Mouse (Mus musculus) spleen, postnatal 14 days (tissue): Measurements from ENCODE around the gene 1700069L16Rik.

Experiments
- DNase-seq, 2 experiments: peaks; one replicate each; pipeline ENCODE4 v3.0.0; 2021 to 2022; ENCODE audit warnings: low spot score in 2 of 2

Gene 1700069L16Rik

GRCm38 (mm10) chr5:113724446-113724845, at the start of gene 1700069L16Rik:
Gene 1700069L16Rik, minus strand, starts transcription at chr5:113724772.
- peak; percentile 36 to 70 for DNase-seq

GRCm38 (mm10) chr5:113773664-113774063, 49.1 kb upstream of the 1700069L16Rik start:
- DNase-seq, result peak; percentile 88 to 93

GRCm38 (mm10) chr5:113772905-113773519, 48.4 kb upstream of the 1700069L16Rik start:
- DNase-seq, result no peak

- peak; percentile 92 to 97 for DNase-seq
Measured at GRCm38 (mm10) chr5:113772450-113772895, 47.9 kb upstream of the 1700069L16Rik start, which contains the start of the genes Sart3 and Iscu. Gene Sart3, minus strand, starts transcription at chr5:113772510. Gene Iscu, plus strand, starts transcription at chr5:113772748.

- peak; percentile 69 to 82 for DNase-seq
Measured at GRCm38 (mm10) chr5:113771213-113772162, 46.9 kb upstream of the 1700069L16Rik start.

DNA sequence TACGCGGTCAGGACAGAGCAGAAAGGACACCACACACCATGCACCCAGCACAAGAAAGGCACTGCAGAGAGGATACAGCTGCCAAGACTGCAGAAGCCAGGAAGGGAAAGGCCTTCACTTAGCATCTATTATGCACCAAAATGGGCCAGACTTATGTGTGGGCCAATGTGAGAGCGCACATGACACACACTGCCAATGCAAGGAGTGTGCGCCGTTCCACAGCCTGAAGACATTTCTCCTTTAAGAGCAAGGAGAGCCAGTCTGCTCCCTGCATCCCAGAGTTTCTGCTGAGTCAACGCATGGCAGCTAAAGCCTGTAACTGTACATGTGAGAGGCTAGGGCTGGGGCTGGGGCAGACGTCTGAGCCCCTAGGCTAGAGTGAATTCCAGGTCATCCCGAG, 44.2 kb upstream of the 1700069L16Rik start:
- DNase-seq, result no peak

DNA sequence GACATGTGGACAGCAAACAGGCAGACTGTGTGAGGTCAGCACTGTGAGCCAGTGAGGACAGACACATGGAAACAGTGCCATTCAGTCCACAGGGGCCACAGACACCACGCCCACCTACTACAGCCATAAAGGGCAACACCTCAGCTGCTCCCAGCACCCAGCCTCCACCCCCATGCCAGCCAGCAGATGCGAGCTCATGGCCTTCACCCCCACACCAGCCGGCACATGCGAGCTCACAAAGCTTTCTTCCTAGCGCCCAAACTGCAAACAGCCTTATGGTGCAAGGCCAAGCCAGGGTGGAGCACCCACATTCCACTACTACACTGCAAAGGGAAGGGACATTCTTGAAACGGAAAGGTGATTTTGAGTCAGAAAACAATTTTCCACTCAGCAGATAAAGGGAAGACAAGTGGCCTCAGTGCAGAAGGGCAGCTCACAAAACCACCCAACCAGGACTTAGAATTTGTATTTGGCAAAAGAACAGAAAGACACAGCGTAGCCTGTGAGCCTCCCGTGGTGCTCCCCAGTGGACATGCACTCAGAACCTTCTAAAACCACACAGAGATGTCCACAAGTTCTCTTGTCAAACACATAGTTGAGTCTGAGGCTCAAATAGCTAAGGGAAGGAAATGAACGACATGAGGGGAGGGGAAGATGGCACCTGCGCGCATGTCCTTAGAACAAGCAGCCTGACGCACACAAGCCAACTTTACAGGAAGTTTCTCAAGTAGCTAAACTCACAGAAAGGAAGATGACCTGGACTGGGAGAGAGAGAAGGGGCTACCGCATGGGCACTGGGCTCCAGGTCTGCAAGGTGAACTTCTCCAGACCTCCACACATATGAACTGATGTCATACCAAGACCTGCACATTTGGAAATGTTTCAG, 41.3 kb upstream of the 1700069L16Rik start:
- no peak for DNase-seq

- no peak for DNase-seq
Measured at GRCm38 (mm10) chr5:113764426-113764825, 39.9 kb upstream of the 1700069L16Rik start.

DNA sequence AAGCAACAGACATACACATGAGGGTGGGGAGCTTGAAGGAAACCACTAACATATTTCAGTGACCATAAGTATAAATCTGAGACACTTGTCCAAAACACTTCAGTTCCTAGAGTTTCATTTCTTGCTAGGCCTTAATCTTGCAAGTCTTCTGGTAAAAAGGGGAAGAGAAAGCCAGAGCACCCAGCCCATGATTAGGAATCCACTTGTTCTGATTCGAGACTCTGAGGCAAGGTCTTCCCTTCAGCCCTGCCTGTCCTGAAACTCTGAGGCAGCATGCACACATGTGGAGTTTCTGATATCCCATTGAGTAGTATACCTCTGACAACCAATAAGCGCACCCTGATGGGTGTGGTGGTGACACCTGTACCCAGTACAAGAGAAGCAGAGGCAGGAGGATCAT, 37.0 kb upstream of the 1700069L16Rik start:
- DNase-seq, result no peak

DNA sequence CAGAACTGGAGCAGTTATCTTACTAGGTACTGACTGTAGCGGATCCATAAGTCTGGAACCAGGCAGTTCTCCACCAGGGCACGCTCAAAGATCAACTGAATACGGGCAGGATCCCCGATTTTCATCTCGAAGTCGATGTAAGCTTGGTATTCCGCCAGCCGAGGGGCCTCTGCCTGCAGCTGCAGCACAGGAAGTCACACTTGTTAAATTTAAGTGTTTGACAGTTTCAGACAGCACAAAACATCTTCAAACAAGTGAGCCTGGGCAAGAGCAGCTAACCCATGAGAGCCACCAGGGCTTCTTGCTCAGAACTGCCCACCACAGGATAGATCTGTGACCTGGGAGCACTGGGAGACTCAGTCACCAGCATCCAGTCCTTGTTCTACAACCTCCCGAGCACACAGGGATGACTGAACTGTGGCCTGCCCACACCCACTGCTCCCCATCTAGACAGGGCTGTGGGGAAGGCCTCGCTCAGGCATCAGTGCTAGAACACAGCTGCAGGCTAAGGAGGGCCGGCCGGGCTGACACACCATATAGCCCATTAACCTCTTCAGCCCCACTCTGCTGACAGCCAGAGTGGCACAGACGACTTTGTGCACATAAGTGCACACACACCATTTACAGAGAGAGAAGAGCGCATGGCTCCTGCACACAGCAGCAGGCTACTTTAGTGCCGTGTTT, 30.9 kb upstream of the 1700069L16Rik start:
- DNase-seq, result no peak

DNA sequence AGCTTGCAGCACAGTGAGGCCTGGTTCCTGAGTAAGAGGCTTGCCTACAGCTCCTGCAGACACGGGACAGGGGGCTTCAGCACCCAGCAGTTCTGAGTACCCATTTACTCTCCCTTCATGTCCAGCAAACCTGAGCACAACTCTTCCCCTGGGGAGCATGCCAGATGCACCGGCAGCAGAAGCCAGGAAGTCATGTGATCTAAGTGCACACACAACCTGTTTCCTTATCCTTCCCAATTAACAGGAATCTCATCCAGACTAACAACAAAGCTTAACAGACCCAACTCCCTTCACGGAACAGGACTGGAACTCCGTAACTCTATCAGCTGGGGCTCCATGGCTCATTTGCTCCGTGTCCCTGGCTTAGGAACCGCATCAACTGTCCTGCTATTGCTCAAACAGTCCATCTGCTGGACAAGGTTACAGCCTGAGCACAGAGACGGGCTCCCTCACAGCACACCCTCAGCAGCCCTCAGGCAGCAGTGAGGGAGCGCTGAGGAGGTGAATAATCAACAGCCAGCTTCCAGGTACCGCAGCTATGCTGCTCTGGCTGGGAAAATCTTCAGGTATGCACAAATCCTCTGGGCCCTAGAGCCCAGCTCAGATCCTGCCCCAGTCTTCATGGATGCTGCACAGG, 27.1 kb upstream of the 1700069L16Rik start:
- no peak for DNase-seq

DNA sequence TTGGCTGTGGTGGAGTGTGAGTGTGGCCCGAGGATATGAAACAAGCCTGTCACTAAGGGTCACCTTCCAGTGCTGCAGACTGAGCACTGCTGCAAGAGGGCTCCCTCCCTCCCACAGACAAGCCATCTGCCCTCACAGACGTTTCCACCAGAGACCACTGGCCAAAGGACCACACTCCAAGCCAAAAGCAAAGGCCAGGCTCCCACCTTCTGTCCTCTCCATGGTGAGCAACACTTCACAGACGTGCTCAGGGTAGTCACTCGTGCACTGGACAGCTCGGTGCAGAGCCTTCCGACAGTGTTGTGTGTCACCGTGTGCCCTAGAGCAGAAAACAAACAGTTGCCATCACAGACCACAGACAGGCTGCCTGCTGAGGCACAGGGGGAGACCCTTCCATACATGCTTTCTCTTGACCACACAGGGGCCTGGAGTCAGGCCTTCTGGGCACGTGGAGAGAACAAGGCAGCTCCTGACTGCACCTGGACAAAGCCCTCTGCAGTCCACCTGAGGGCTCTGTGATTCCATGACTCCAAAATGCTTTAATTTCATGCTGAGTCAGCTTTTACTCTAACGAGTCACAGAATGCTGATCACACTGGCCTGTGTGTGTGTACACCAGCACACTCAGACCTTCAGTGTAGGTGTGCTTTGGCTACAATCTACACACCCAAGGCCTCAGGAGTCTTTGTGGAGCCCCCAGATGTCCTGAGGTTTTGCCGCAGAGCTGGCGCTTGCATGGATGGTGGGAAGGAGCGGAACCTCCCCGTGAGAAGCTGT, 24.2 kb upstream of the 1700069L16Rik start:
- no peak for DNase-seq

DNA sequence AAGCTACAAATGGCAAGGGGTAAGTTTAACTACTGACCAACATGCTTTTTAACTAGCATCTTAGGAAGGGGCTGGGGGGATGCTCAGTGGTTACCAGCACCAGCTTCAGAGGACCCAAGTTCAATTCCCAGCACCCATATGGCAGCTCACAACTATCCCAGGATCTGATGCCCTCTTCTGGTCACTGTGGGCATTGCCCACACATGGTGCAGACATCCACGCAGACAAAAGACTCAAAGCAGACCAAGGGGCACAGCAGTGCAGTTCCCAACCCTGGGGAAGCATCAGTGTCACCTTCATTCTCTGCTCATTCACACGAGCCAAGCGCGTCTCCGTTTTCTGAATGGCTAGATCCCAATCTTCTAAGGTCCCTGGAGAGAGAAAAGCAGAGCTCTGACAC, 23.1 kb upstream of the 1700069L16Rik start:
- no peak for DNase-seq

DNA sequence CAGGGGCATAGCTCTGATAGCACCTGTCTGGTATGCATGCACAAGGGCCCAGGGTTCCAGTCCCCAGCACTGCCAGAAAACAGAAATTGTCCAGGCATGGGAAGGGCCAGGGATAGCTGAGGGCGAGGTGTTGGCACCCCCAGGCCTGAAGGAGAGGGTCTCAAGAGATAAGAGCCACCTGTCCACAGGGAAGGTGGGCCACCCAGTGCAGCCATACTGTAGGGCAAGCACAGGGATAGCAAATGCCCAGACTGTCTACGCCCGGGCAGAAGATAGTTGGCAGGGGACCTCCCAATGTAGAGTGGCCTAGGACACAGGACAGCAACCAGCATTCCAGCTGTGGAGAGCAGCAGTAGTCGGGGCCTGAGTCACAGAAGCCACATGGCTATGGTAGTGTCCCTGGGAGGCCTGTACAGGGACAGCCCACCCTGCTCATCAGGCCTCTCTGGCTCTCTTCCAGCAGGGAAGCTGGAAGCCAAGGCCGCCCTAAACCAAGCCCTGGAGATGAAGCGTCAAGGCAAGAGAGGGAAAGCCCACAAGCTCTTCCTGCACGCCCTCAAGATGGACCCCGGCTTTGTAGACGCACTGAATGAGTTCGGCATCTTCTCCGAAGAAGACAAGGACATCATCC, 13.2 kb upstream of the 1700069L16Rik start:
- DNase-seq, result no peak

DNA sequence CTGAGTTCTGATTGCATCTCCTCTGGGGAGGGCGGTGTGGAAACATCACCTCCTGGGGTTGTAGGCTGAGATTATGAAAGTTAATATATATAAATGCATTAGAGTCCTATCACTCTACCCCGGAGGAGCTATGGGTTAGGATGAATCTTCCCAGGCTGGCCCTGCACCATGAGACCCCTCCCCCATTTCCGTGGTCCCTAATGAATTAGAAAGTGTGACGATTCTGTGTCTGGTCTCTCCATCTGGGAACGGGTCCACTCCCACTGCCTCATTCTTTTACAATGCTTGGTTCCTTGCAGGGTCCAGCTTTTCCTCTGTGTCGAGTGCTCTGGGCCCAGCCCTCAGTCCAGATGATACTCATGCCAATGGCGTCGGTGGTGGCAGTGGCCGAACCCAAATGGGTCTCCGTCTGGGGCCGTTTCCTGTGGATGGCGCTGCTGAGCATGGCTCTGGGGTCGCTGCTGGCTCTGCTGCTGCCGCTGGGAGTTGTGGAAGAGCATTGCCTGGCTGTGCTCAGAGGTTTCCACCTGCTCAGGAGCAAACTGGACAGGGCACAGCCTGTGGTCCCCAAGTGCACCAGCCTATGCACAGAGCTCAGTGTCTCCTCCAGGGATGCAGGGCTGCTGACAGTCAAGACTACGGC, 12.1 kb upstream of the 1700069L16Rik start:
- no peak for DNase-seq

DNA sequence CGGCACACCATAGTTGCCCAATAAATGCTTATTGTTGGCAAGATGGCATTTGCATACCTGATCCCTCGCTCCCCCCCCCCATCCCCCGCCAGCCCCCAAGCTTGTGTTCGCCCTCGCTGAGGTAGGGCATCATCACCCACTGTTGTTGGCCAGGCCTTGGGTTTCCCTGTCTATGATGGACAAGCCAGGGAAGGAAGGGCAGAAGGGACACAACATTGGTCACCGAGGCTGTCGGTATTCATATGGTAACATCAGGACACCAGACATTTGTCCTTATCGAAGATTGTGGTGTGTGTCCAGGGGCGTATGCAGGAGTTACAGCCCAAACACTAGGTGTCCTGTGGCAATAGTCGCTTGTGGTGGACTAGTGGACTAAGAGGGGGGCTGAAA, 11.5 kb upstream of the 1700069L16Rik start:
- no peak for DNase-seq

DNA sequence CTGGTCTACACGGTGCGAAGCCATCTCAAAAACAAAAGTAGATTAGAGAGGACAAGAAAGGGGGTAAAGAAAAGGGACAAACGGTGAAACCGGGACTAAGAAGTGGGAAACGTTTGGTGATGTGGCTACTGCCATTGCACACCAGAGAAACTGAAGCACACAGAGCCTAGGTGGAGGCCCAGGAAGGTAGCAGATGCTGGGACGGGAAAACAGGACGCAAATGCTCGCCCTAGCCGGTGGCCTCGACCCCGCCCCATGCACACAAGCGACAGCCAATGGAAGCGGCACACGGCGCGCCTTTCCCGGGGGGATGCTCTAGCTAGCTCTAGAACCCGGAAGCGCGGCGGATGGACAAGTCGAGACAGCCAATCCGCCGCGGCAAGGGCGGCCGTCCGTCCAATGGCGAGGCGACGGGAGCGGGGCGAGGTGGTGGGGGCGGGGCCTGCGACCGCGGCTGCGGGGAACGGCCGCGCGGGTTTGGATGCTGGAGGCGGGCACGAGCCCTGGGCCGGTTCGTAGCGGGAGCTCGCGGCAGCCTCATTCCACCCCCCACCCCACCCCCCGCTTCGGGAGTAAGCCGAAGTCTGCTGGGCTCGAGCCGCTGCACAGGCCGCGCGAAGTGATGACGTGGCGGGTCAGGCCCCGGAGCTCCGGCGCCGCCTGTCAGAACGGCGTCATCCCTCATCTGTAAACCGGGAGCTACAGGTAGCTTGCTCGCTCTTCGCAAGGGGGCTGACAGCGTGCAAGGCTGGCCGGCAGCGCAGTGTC, 11.0 kb upstream of the 1700069L16Rik start, which contains the start of gene Ficd:
Ficd (plus strand) TSS at position 459 of the 768 bp plus-strand sequence.
- DNase-seq, result peak; percentile 83 to 89

- DNase-seq, result no peak
Measured at GRCm38 (mm10) chr5:113735023-113735344, 10.4 kb upstream of the 1700069L16Rik start.
